Mouse (Mus musculus): ENCODE data around the gene Nemf. TPM values are rescaled to one million over a fixed set of nuclear protein-coding genes. Genes with fewer than 3 reads are reported as not detected.

Gene Nemf
- total and polyA plus RNA-seq, 2 experiments from 2014 or later: 23.2 to 45.7 TPM

- Histone ChIP-seq H3K36me3 (replicated peaks; ENCODE audit: control insufficient read depth, insufficient read depth, low read length) (peaks cover 5% of the 10 kb centered on the region; the same call in 1 of the 2 replicates), H3K9me3 (replicated peaks; ENCODE audit: control insufficient read depth, low read length) (no peaks in the 10 kb centered on the region), H3K4me1 (ENCODE audit: control insufficient read depth, insufficient read depth) (peaks cover 20% of the 10 kb centered on the region; the same call in 1 of the 2 replicates), H3K4me2 (ENCODE audit: low read depth, low read length) (peak within 1 kb of the TSS; percentile 86), H3K27ac (ENCODE audit: low read depth) (peak within 1 kb of the TSS; percentile 96), H3K4me3 (ENCODE audit: low read depth, low read length) (peak within 1 kb of the TSS; percentile 93), H3K9ac (replicated peaks; ENCODE audit: low read depth, low read length) (peak within 1 kb of the TSS; percentile 88), H3K27me3 (ENCODE audit: control insufficient read depth, insufficient read depth, low read length) (no peaks in the 10 kb centered on the region)
- no peak for TF ChIP-seq CTCF (IDR thresholded peaks at IDR 0.05; ENCODE audit: low read depth)
- TF ChIP-seq EP300 (IDR thresholded peaks at IDR 0.05; ENCODE audit: low read depth): no peak; the same call in 1 of the 2 replicates
- ATAC-seq (ENCODE audit: insufficient read depth, low read depth) (peak; percentile 97), DNase-seq (ENCODE audit: low spot score) (peak; percentile 81)
- WGBS: under 1% methylated on average over 92 of the region's 98 CpGs
These were observed 60.2 kb downstream of the Nemf start, which contains the start of gene Klhdc2 for GRCm38 (mm10) chr12:69296511-69297410. Gene Klhdc2, plus strand, starts transcription at chr12:69296681.

- DNase-seq (ENCODE audit: low spot score) (no peak), ATAC-seq (ENCODE audit: insufficient read depth, low read depth) (no peak)
- no peak overlapping the region for H3K9ac ChIP-seq (replicated peaks; ENCODE audit: low read depth, low read length)
- no peaks in the 10 kb centered on the region for H3K9me3 ChIP-seq (replicated peaks; ENCODE audit: control insufficient read depth, low read length)
- H3K4me1 ChIP-seq (ENCODE audit: control insufficient read depth, insufficient read depth): peaks cover 20% of the 10 kb centered on the region; the same call in 1 of the 2 replicates
- 0 out of 2 replicates have a peak overlapping the region, but pooled peaks have one; percentile 93 for H3K4me3 ChIP-seq (ENCODE audit: low read depth, low read length)
- 88% methylated on average over 4 of the region's 4 CpGs for WGBS
- TF ChIP-seq CTCF (IDR thresholded peaks at IDR 0.05; ENCODE audit: low read depth) (no peak), EP300 (IDR thresholded peaks at IDR 0.05; ENCODE audit: low read depth) (no peak)
- H3K36me3 ChIP-seq (replicated peaks; ENCODE audit: control insufficient read depth, insufficient read depth, low read length): no peaks in the 10 kb centered on the region
- H3K4me2 ChIP-seq (ENCODE audit: low read depth, low read length): peak overlapping the region; percentile 86; the same call in 1 of the 2 replicates
- H3K27me3 ChIP-seq (ENCODE audit: control insufficient read depth, insufficient read depth, low read length): no peaks in the 10 kb centered on the region
- H3K27ac ChIP-seq (ENCODE audit: low read depth): 0 out of 2 replicates have a peak overlapping the region, but pooled peaks have one; percentile 96
These were observed 61.3 kb downstream of the Nemf start for GRCm38 (mm10) chr12:69295651-69296050.

DNA sequence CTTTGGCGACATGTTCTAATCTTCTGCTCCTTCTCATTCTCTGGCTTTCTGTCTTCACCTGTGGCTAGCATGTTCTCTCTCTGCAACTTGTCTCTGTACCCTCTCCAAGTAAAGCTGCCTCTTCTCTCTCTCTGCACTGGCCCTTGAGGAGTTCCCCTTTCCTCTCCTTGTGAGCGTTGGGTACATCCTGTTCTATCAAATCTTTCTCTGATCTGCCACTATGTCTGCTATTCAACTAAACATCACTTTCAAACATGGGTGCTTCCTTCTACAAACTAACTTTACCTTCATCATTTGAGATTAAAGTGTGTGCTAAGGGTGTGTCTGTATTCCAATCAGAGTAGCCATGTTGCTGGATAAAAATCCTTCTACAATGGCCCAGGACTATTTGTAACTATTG lies 62.0 kb downstream of the Nemf start:
- Histone ChIP-seq H3K4me3 (ENCODE audit: low read depth, low read length) (no peak overlapping the region), H3K9ac (replicated peaks; ENCODE audit: low read depth, low read length) (no peak overlapping the region), H3K4me2 (ENCODE audit: low read depth, low read length) (no peak overlapping the region), H3K9me3 (replicated peaks; ENCODE audit: control insufficient read depth, low read length) (no peaks in the 10 kb centered on the region), H3K27me3 (ENCODE audit: control insufficient read depth, insufficient read depth, low read length) (no peaks in the 10 kb centered on the region), H3K36me3 (replicated peaks; ENCODE audit: control insufficient read depth, insufficient read depth, low read length) (no peaks in the 10 kb centered on the region), H3K4me1 (ENCODE audit: control insufficient read depth, insufficient read depth) (peaks cover 20% of the 10 kb centered on the region; the same call in 1 of the 2 replicates), H3K27ac (ENCODE audit: low read depth) (no peak overlapping the region)
- ATAC-seq (ENCODE audit: insufficient read depth, low read depth) (no peak), DNase-seq (ENCODE audit: low spot score) (no peak)
- TF ChIP-seq CTCF (IDR thresholded peaks at IDR 0.05; ENCODE audit: low read depth) (no peak), EP300 (IDR thresholded peaks at IDR 0.05; ENCODE audit: low read depth) (no peak)
- WGBS: 79% methylated on average over 2 of the region's 2 CpGs

DNA sequence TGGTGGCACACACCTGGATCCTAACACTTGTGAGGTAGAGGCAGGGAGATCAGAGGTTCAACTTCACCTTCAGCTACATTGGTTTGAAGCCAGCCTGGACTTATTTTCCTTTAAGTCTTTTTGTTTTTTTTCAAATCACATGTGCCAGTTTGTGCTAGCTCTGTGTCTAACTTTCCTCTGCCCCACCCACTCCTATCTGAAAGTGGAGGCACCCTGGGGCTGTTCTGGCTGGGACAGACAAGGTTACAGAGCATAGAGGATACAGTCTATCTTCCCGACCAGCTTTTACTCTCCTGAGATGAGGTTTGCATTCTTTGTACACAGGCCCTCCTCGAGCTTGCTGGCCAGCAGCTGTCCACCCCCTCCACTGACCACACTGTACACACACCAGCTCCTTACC lies 63.1 kb downstream of the Nemf start:
- no peak for TF ChIP-seq EP300 (IDR thresholded peaks at IDR 0.05; ENCODE audit: low read depth)
- no peak for TF ChIP-seq CTCF (IDR thresholded peaks at IDR 0.05; ENCODE audit: low read depth)
- Histone ChIP-seq H3K36me3 (replicated peaks; ENCODE audit: control insufficient read depth, insufficient read depth, low read length) (no peaks in the 10 kb centered on the region), H3K27ac (ENCODE audit: low read depth) (no peak overlapping the region), H3K9ac (replicated peaks; ENCODE audit: low read depth, low read length) (no peak overlapping the region), H3K4me2 (ENCODE audit: low read depth, low read length) (no peak overlapping the region), H3K9me3 (replicated peaks; ENCODE audit: control insufficient read depth, low read length) (no peaks in the 10 kb centered on the region), H3K4me1 (ENCODE audit: control insufficient read depth, insufficient read depth) (peaks cover 11% of the 10 kb centered on the region; the same call in 1 of the 2 replicates), H3K4me3 (ENCODE audit: low read depth, low read length) (no peak overlapping the region), H3K27me3 (ENCODE audit: control insufficient read depth, insufficient read depth, low read length) (no peaks in the 10 kb centered on the region)
- DNase-seq (ENCODE audit: low spot score): no peak
- ATAC-seq (ENCODE audit: insufficient read depth, low read depth): no peak
- 30% methylated on average over 2 of the region's 2 CpGs for WGBS

DNA sequence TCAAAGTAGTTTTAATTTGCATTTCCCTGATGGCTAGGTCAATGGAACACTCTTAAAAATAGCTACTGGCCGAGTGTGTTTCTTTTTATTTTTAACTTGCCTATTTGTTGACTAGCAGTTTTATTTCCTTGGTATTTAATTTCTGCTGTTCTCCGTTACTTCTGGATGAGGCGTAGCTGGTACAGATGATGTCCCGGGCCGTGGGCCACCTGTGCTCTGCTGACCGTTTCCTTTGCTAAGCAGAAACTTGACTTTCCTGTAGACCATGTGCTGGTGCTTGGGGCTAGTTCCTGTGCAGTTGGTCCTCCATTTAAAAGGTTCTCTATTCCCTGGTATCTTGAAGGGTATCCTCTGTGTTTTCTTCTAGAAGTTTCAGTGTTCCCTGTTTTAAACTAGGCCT lies 64.6 kb downstream of the Nemf start:
- Histone ChIP-seq H3K4me3 (ENCODE audit: low read depth, low read length) (no peak overlapping the region), H3K27me3 (ENCODE audit: control insufficient read depth, insufficient read depth, low read length) (no peaks in the 10 kb centered on the region), H3K9ac (replicated peaks; ENCODE audit: low read depth, low read length) (no peak overlapping the region), H3K9me3 (replicated peaks; ENCODE audit: control insufficient read depth, low read length) (no peaks in the 10 kb centered on the region), H3K4me2 (ENCODE audit: low read depth, low read length) (no peak overlapping the region), H3K4me1 (ENCODE audit: control insufficient read depth, insufficient read depth) (no peaks in the 10 kb centered on the region), H3K36me3 (replicated peaks; ENCODE audit: control insufficient read depth, insufficient read depth, low read length) (no peaks in the 10 kb centered on the region), H3K27ac (ENCODE audit: low read depth) (no peak overlapping the region)
- TF ChIP-seq CTCF (IDR thresholded peaks at IDR 0.05; ENCODE audit: low read depth) (no peak), EP300 (IDR thresholded peaks at IDR 0.05; ENCODE audit: low read depth) (no peak)
- 76% methylated on average over 6 of the region's 6 CpGs for WGBS
- ATAC-seq (ENCODE audit: insufficient read depth, low read depth): no peak
- no peak for DNase-seq (ENCODE audit: low spot score)

Data from heart, postnatal 0 days (tissue).